Mouse (Mus musculus) bone marrow macrophage, adult 2 months (primary cell): ENCODE data around the gene Ugt1a10.

Experiments
- CTCF ChIP-seq: IDR thresholded peaks from 2 replicates; pipeline ENCODE4 v1.5.1; 2012; ENCODE audit warnings: low read depth, mild to moderate bottlenecking, low read length, moderate library complexity
- POLR2A ChIP-seq: IDR thresholded peaks from 2 replicates; pipeline ENCODE4 v1.6.1; 2012; ENCODE audit warnings: mild to moderate bottlenecking, low read depth, low read length, borderline replicate concordance

GRCm38 (mm10) chr1:88077128-88077527 lies 21.9 kb downstream of the Ugt1a10 start:
- TF ChIP-seq POLR2A (no peak), CTCF (no peak)
